Mouse (Mus musculus) liver, embryonic 11.5 days (tissue): ENCODE results near the gene Fads3. TPM values are rescaled to one million over a fixed set of nuclear protein-coding genes. Genes with fewer than 3 reads are reported as not detected.

ENCODE experiments used
- ATAC-seq: fragments of 200-750 bp; cut with Nextera tagmentation; replicated peaks from 2 replicates; pipeline ENCODE4 v1.8.0; 2017; ENCODE audit warnings: moderate number of reproducible peaks, mild to moderate bottlenecking, moderate TSS enrichment, moderate library complexity; ENCODE audit not compliant: low FRiP score
- DNase-seq: peaks from one replicate; pipeline ENCODE4 v3.0.0-alpha.2; 2017; ENCODE audit warnings: low spot score
- H3K27ac ChIP-seq: fragments of 300-500 bp; sonication (generic); 2 replicates; pipeline ENCODE4 v1.5.1; 2014; ENCODE audit warnings: mild to moderate bottlenecking, low read depth, low read length, control low read depth
- H3K27me3 ChIP-seq: fragments of 300-500 bp; sonication (generic); replicated peaks from 2 replicates; pipeline ENCODE4 v1.6.1; 2014; ENCODE audit warnings: low read length, mixed read lengths; ENCODE audit not compliant: control insufficient read depth, insufficient read depth
- H3K36me3 ChIP-seq: fragments of 300-500 bp; sonication (generic); 2 replicates; pipeline ENCODE4 v1.6.1; 2014; ENCODE audit warnings: mild to moderate bottlenecking, low read length, moderate library complexity, mixed read lengths; ENCODE audit not compliant: control insufficient read depth, insufficient read depth
- H3K4me1 ChIP-seq: fragments of 300-500 bp; sonication (generic); replicated peaks from 2 replicates; pipeline ENCODE4 v1.6.1; 2014; ENCODE audit warnings: low read length, mixed read lengths; ENCODE audit not compliant: control insufficient read depth, insufficient read depth
- H3K4me2 ChIP-seq: fragments of 300-500 bp; sonication (generic); 2 replicates; pipeline ENCODE4 v1.6.1; 2014; ENCODE audit warnings: mild to moderate bottlenecking, control low read depth, moderate library complexity
- H3K4me3 ChIP-seq: fragments of 300-500 bp; sonication (generic); 2 replicates; pipeline ENCODE4 v1.5.1; 2014; ENCODE audit warnings: low read depth, low read length, control low read depth
- H3K9ac ChIP-seq: fragments of 300-500 bp; sonication (generic); 2 replicates; pipeline ENCODE4 v1.6.1; 2014; ENCODE audit warnings: low read depth, low read length, control low read depth
- H3K9me3 ChIP-seq: fragments of 300-500 bp; sonication (generic); 2 replicates; pipeline ENCODE4 v1.6.1; 2016; ENCODE audit warnings: low read length, inconsistent platforms, mixed read lengths; ENCODE audit not compliant: control insufficient read depth
- WGBS: fragments of 180-500 bp; shearing (Covaris S2); extraction: QIAGEN DNeasy Blood & Tissue Kit; methylation state at CpG from one replicate; pipeline ENCODE4 v1.1.7; 2014; 5-methylcytosine and 5-hydroxymethylcytosine counted together
- polyA plus RNA-seq: library from polyadenylated mRNA; unstranded; fragments of >200 nt; fragmentation: Nextera tagmentation; extraction: Ambion mirVana; gene quantifications from 2 replicates; pipeline ENCODE4 v1.2.1, GENCODE M21; 2014

The Fads3 gene
- polyA plus RNA-seq, 1 experiment from 2014 or later: 7.2 TPM

DNA sequence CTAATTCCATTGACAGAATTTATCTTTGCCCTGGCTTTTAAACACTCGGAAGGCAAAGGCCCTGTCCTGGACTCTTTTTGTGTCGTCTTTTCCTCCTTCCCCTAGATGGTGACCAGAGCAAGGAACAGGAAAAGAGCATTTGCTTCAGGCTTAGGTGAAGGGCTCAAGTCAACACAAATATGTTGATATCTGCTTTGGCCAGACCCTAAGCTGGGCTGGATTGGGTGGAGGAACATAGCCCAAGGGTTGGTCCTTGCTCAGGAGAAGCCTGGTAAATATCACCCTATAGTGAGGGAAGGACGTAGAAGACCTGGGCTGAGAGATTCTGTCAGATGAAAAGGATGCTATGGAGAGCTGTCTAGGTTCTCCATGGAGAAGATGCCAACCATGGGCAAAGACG is 25.2 kb upstream of the Fads3 start:
- WGBS: 52% methylated on average over 4 of the region's 4 CpGs
- no peaks in the 10 kb centered on the region for H3K9me3 ChIP-seq
- H3K4me3 ChIP-seq: peak overlapping the region; percentile 69
- DNase-seq: no peak
- no peaks in the 10 kb centered on the region for H3K27me3 ChIP-seq
- H3K36me3 ChIP-seq: no peaks in the 10 kb centered on the region
- H3K4me1 ChIP-seq: peaks cover 77% of the 10 kb centered on the region
- H3K4me2 ChIP-seq: peak overlapping the region; percentile 100
- H3K27ac ChIP-seq: peak overlapping the region; percentile 95
- ATAC-seq: no peak
- H3K9ac ChIP-seq: peak overlapping the region; percentile 74

GRCm38 (mm10) chr19:10017637-10018526 is 23.5 kb upstream of the Fads3 start:
- peak overlapping the region; percentile 100 for H3K4me2 ChIP-seq
- ATAC-seq (peak; percentile 86), DNase-seq (peak; percentile 93)
- peaks cover 82% of the 10 kb centered on the region for H3K4me1 ChIP-seq
- H3K27ac ChIP-seq: peak overlapping the region; percentile 95
- peak overlapping the region; percentile 74 for H3K9ac ChIP-seq
- peak overlapping the region; percentile 69 for H3K4me3 ChIP-seq
- H3K36me3 ChIP-seq: no peaks in the 10 kb centered on the region
- H3K27me3 ChIP-seq: no peaks in the 10 kb centered on the region
- 6% methylated on average over 44 of the region's 44 CpGs for WGBS
- H3K9me3 ChIP-seq: no peaks in the 10 kb centered on the region

GRCm38 (mm10) chr19:10018527-10018818 is 22.9 kb upstream of the Fads3 start:
- peak overlapping the region; percentile 75 for H3K27ac ChIP-seq
- WGBS: 0% methylated on average over 3 of the region's 3 CpGs
- H3K27me3 ChIP-seq: no peaks in the 10 kb centered on the region
- no peak for DNase-seq
- ATAC-seq: no peak
- peak overlapping the region; percentile 74 for H3K9ac ChIP-seq
- no peaks in the 10 kb centered on the region for H3K36me3 ChIP-seq
- peaks cover 82% of the 10 kb centered on the region for H3K4me1 ChIP-seq
- peak overlapping the region; percentile 100 for H3K4me2 ChIP-seq
- H3K9me3 ChIP-seq: no peaks in the 10 kb centered on the region
- H3K4me3 ChIP-seq: peak overlapping the region; percentile 69

DNA sequence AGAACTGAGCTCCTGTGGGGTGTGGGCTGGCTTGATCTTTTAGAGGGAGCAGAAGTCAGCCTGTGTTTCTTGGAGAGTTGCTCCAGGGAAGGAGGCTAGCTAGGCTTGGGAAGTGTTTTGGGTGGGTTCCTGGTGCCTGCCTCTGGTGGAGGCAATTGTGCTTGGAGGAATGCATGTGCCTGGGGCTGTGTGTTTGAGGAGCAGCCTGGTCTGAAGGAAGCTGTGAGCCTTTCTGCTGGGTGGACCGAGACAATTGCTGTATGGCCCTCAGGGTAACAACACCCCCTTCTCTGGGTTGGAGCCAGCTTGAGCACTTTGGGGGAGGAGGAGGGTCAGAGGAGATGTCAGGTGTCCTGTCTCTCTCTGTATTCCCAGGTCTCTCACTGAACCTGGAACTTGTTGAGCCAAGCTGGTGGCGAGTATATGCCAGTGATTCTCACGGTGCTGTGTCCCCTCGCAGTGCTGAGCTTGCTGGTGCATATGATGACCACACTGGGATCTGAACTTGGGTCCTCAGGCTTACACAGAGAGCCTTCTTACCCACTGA is 22.1 kb upstream of the Fads3 start:
- ATAC-seq (no peak), DNase-seq (no peak)
- no peaks in the 10 kb centered on the region for H3K9me3 ChIP-seq
- WGBS: 78% methylated on average over 4 of the region's 4 CpGs
- peak overlapping the region; percentile 100 for H3K4me2 ChIP-seq
- H3K36me3 ChIP-seq: no peaks in the 10 kb centered on the region
- no peak overlapping the region for H3K27ac ChIP-seq
- peaks cover 82% of the 10 kb centered on the region for H3K4me1 ChIP-seq
- peak overlapping the region; percentile 69 for H3K4me3 ChIP-seq
- H3K9ac ChIP-seq: peak overlapping the region; percentile 74
- no peaks in the 10 kb centered on the region for H3K27me3 ChIP-seq

GRCm38 (mm10) chr19:10021981-10022380 is 19.4 kb upstream of the Fads3 start:
- H3K4me2 ChIP-seq: no peak overlapping the region
- H3K4me3 ChIP-seq: no peak overlapping the region

DNA sequence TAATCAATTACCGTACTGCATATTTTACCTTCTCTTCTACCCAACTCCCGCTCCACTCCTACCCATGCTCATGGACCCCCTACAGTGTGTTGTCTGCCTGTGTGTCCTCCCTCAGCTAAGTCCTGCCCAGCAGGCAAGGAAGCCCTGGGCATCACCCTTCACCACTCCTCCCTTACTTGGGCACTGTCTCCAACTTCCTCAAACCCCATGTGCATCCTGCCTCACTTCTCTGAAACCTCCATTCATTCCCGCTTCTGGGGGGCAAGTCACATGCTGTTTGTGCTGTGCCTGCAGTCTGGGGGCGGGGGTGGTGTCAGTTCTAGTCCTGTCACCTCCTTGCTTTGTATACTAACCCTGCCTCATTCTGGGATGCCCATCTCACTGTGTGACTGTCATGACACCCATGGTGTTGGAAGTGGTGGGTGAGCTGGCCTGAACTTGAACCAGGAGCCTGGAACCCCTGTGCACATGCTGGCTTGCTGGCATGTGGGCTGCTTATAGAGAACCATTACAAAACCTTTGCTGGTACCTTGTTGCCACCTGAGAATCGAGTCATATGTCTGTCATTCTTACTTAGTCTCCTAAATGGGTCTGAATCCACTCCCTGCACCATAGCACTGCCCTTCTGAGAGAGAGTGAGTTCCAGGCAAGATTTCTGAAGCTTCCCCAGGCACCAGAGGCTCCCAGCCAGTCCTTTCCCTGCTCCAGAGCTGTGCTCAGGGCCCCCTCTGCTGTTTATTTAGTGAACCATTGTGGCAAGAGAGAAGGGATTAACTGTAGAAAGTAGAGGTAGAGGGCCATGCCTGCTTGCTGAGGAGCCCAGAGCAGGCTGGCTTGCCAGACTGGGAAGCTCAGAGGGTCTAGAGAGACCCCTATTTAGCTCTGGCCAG is 18.7 kb upstream of the Fads3 start:
- DNase-seq (no peak), ATAC-seq (no peak)
- Histone ChIP-seq H3K27ac (peak overlapping the region; percentile 67), H3K4me2 (peak overlapping the region; percentile 21), H3K36me3 (peaks cover 7% of the 10 kb centered on the region), H3K27me3 (no peaks in the 10 kb centered on the region), H3K9ac (no peak overlapping the region), H3K4me3 (no peak overlapping the region), H3K9me3 (no peaks in the 10 kb centered on the region), H3K4me1 (peaks cover 76% of the 10 kb centered on the region)
- 63% methylated on average over 5 of the region's 5 CpGs for WGBS

More at GRCm38 (mm10) chr19:10021981-10022380, 19.4 kb upstream of the Fads3 start:
- Histone ChIP-seq H3K9ac (no peak overlapping the region), H3K27me3 (no peaks in the 10 kb centered on the region), H3K36me3 (no peaks in the 10 kb centered on the region; the same call in 1 of the 2 replicates), H3K4me1 (peaks cover 83% of the 10 kb centered on the region), H3K9me3 (no peaks in the 10 kb centered on the region), H3K27ac (no peak overlapping the region)
- no peak for DNase-seq
- WGBS: 83% methylated on average over 2 of the region's 2 CpGs
- no peak for ATAC-seq

GRCm38 (mm10) chr19:10023304-10023758 is 18.0 kb upstream of the Fads3 start:
- Histone ChIP-seq H3K9ac (no peak overlapping the region), H3K4me2 (peak overlapping the region; percentile 21), H3K9me3 (no peaks in the 10 kb centered on the region), H3K4me1 (peaks cover 72% of the 10 kb centered on the region), H3K4me3 (no peak overlapping the region), H3K27me3 (no peaks in the 10 kb centered on the region), H3K27ac (peak overlapping the region; percentile 67), H3K36me3 (peaks cover 13% of the 10 kb centered on the region)
- DNase-seq (no peak), ATAC-seq (no peak; the same call in 1 of the 2 replicates)
- WGBS: 50% methylated on average over 9 of the region's 9 CpGs

DNA sequence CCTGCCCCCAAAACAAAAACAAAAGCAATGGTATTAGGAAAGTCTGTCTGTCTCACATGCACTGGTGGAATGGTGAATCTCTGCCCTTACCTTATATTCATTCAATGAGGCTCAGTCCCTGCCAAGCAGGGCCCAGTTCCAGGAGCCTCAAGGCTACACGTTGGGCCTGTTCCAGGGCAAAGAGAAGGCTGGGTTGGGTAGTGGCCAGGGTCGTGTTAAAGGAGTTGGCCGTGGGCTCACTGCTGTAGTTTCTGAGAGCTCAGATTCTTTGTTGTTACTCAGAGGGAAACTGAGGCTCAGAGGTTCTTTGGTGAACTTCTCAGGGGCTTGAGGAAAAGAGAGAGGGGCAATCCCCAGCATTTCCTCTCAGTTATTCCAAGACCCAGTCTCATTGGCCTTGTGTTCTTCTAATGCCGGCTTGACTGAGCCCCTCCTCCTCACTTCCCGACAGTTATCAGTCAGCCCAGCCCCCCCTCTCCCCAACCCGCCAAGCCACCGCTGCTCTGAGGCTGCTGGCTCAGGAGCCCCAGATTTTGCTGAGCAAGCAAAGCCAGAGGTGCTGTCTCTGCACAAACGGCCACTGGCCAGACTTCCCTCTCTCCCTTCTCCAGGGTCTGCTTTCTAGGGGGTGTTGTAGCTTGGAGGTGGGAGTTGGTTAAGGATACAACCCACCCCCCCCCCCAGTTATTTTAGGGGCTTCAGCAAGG is 16.0 kb upstream of the Fads3 start:
- WGBS: 20% methylated on average over 8 of the region's 8 CpGs
- H3K4me3 ChIP-seq: no peak overlapping the region
- no peaks in the 10 kb centered on the region for H3K27me3 ChIP-seq
- no peak overlapping the region for H3K9ac ChIP-seq
- H3K9me3 ChIP-seq: no peaks in the 10 kb centered on the region
- DNase-seq (peak; percentile 60), ATAC-seq (peak; percentile 39)
- peak overlapping the region; percentile 6 for H3K4me2 ChIP-seq
- H3K4me1 ChIP-seq: peaks cover 57% of the 10 kb centered on the region
- H3K36me3 ChIP-seq: peaks cover 20% of the 10 kb centered on the region
- peak overlapping the region; percentile 68 for H3K27ac ChIP-seq
